Mouse (Mus musculus) heart, postnatal 0 days (tissue): ENCODE data around the gene Astn2.

Experiments used
- CTCF ChIP-seq: IDR thresholded peaks from 2 replicates; pipeline ENCODE4 v1.5.1; 2016; ENCODE audit warnings: antibody characterized with exemption, control low read depth, low read depth
- EP300 ChIP-seq: IDR thresholded peaks from 2 replicates; pipeline ENCODE4 v1.6.1; 2016; ENCODE audit warnings: antibody characterized with exemption, low read depth

- TF ChIP-seq CTCF: no peak
- TF ChIP-seq EP300: no peak
Observed at GRCm38 (mm10) chr4:65711678-65712077, 692.7 kb downstream of the Astn2 start.
